Mouse (Mus musculus) intestine, embryonic 14.5 days (tissue): ENCODE measurements around the gene Fbxw4. TPM values are rescaled to one million over a fixed set of nuclear protein-coding genes. Genes with fewer than 3 reads are reported as not detected.

Experiments
- ATAC-seq: fragments of 200-750 bp; cut with Nextera tagmentation; replicated peaks from 2 replicates; pipeline ENCODE4 v1.8.0; 2017; ENCODE audit warnings: low read depth, moderate number of reproducible peaks, moderate TSS enrichment, moderate library complexity; ENCODE audit not compliant: low FRiP score, low TSS enrichment
- DNase-seq: peaks from one replicate; pipeline ENCODE4 v3.0.0-alpha.2; 2018; ENCODE audit warnings: low spot score
- H3K27ac ChIP-seq: fragments of 300-500 bp; sonication (generic); 2 replicates; pipeline ENCODE4 v1.5.1; 2014; ENCODE audit warnings: low read depth, mild to moderate bottlenecking, control low read depth
- H3K27me3 ChIP-seq: fragments of 300-500 bp; sonication (generic); replicated peaks from 2 replicates; pipeline ENCODE4 v1.6.1; 2014; ENCODE audit warnings: low read length, control low read depth; ENCODE audit not compliant: control insufficient read depth, insufficient read depth
- H3K36me3 ChIP-seq: fragments of 300-500 bp; sonication (generic); 2 replicates; pipeline ENCODE4 v1.6.1; 2014; ENCODE audit warnings: low read length, control low read depth; ENCODE audit not compliant: control insufficient read depth, insufficient read depth
- H3K4me1 ChIP-seq: fragments of 300-500 bp; sonication (generic); replicated peaks from 2 replicates; pipeline ENCODE4 v1.6.1; 2014; ENCODE audit warnings: low read length, control low read depth, mixed read lengths; ENCODE audit not compliant: control insufficient read depth, insufficient read depth
- H3K4me2 ChIP-seq: fragments of 300-500 bp; sonication (generic); 2 replicates; pipeline ENCODE4 v1.6.1; 2014; ENCODE audit warnings: low read length
- H3K4me3 ChIP-seq: fragments of 300-500 bp; sonication (generic); 2 replicates; pipeline ENCODE4 v1.5.1; 2014; ENCODE audit warnings: low read depth, low read length, control low read depth, mixed read lengths
- H3K9ac ChIP-seq: fragments of 300-500 bp; sonication (generic); 2 replicates; pipeline ENCODE4 v1.6.1; 2014; ENCODE audit warnings: mild to moderate bottlenecking, low read length
- H3K9me3 ChIP-seq: fragments of 300-500 bp; sonication (generic); 2 replicates; pipeline ENCODE4 v1.6.1; 2016; ENCODE audit warnings: low read length, control low read depth; ENCODE audit not compliant: control insufficient read depth
- WGBS: fragments of 180-500 bp; shearing (Covaris S2); extraction: QIAGEN DNeasy Blood & Tissue Kit; methylation state at CpG from one replicate; pipeline ENCODE4 v1.1.7; 2014; 5-methylcytosine and 5-hydroxymethylcytosine counted together
- polyA plus RNA-seq: library from polyadenylated mRNA; unstranded; fragments of >200 nt; fragmentation: Nextera tagmentation; extraction: Ambion mirVana; gene quantifications from 2 replicates; pipeline ENCODE4 v1.2.1, GENCODE M21; 2014

The Fbxw4 gene
- polyA plus RNA-seq, 1 experiment from 2014 or later = 5.2 TPM

DNA sequence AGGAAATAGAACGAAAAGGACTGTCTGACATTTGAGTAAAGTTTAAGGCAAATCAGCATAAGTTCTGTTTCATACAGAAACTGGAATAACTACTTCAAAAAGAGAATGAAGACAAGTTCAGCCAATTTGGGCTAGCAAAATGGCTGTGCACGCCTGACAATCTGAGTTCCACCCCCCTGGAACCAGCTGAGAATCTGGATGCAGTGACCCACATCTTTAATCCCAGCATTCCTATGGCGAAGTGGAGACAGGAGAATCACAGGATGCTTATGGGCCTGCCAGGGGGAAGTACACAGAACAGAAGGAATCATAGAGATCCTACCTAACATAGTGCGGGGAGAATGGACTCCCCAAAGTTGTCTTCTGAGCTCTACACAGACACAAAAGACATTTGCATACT, 63.0 kb downstream of the Fbxw4 start:
- H3K27me3 ChIP-seq = no peaks in the 10 kb centered on the region
- H3K27ac ChIP-seq = no peak overlapping the region
- DNase-seq = no peak
- WGBS = 89% methylated on average over 4 of the region's 4 CpGs
- H3K4me1 ChIP-seq = no peaks in the 10 kb centered on the region
- H3K9ac ChIP-seq = no peak overlapping the region
- no peak overlapping the region for H3K4me3 ChIP-seq
- ATAC-seq = no peak
- H3K4me2 ChIP-seq = no peak overlapping the region
- no peaks in the 10 kb centered on the region for H3K36me3 ChIP-seq
- no peaks in the 10 kb centered on the region for H3K9me3 ChIP-seq

- WGBS = 84% methylated on average over 6 of the region's 6 CpGs
- no peaks in the 10 kb centered on the region for H3K36me3 ChIP-seq
- no peak overlapping the region for H3K4me2 ChIP-seq
- ATAC-seq (no peak), DNase-seq (no peak)
- H3K4me1 ChIP-seq = no peaks in the 10 kb centered on the region
- H3K9me3 ChIP-seq = no peaks in the 10 kb centered on the region
- H3K27ac ChIP-seq = no peak overlapping the region
- no peak overlapping the region for H3K4me3 ChIP-seq
- H3K27me3 ChIP-seq = no peaks in the 10 kb centered on the region
- no peak overlapping the region for H3K9ac ChIP-seq
Observed at GRCm38 (mm10) chr19:45596434-45596833, 63.7 kb downstream of the Fbxw4 start.

DNA sequence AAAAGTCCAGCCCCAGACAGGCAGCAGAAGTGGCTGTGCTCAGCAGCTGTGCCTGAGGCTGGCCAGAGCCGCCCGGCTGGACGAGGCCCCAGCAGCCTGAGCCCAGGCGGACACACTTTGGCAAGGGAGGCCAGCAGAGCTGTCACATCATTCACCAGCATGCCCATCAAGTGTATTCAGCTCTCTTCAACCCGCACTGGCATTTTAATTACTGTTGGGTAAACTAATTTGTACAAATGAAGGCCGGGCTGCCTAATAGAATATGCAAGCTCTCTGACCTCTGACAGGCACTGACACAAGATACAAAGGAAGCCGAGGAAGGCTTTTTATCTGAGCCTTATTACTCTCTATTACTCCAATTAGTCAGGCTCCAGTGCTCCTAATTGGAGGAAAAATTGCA, 64.1 kb downstream of the Fbxw4 start:
- ATAC-seq = no peak

GRCm38 (mm10) chr19:45595481-45595880, 64.6 kb downstream of the Fbxw4 start:
- Histone ChIP-seq H3K4me2 (no peak overlapping the region), H3K36me3 (no peaks in the 10 kb centered on the region), H3K4me1 (no peaks in the 10 kb centered on the region), H3K9me3 (no peaks in the 10 kb centered on the region), H3K4me3 (no peak overlapping the region), H3K27me3 (no peaks in the 10 kb centered on the region), H3K9ac (no peak overlapping the region), H3K27ac (no peak overlapping the region)
- DNase-seq = no peak
- 90% methylated on average over 6 of the region's 6 CpGs for WGBS
- no peak for ATAC-seq

More for the DNA sequence above, 64.1 kb downstream of the Fbxw4 start:
- no peak for DNase-seq
- H3K27ac ChIP-seq = no peak overlapping the region
- no peak overlapping the region for H3K4me3 ChIP-seq
- H3K4me1 ChIP-seq = no peaks in the 10 kb centered on the region
- no peaks in the 10 kb centered on the region for H3K27me3 ChIP-seq
- WGBS = 58% methylated on average over 7 of the region's 7 CpGs
- no peak overlapping the region for H3K9ac ChIP-seq
- no peaks in the 10 kb centered on the region for H3K9me3 ChIP-seq
- no peak overlapping the region for H3K4me2 ChIP-seq
- no peaks in the 10 kb centered on the region for H3K36me3 ChIP-seq

DNA sequence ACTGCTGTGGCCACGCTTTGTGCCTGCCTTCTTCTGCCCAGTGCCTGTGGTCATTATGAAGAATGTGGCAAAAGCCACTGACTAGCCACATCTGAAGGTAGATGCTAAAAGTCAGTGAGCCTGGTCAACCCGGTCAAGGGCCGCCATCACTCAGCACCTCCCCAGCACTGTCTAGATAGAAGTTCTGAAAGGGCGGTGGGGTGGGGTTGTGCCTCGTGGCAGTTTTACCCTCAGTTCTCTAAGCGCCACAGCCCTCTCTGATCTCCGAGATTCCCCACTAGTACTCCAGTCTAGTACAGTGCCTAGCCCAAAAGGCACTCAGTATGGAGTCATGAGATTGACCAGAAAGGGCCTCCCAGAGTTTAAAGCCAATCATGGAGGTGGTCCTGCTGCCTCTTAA, 66.0 kb downstream of the Fbxw4 start:
- Histone ChIP-seq H3K4me2 (no peak overlapping the region), H3K27ac (no peak overlapping the region), H3K36me3 (no peaks in the 10 kb centered on the region), H3K9ac (no peak overlapping the region), H3K27me3 (no peaks in the 10 kb centered on the region), H3K4me1 (no peaks in the 10 kb centered on the region), H3K9me3 (no peaks in the 10 kb centered on the region), H3K4me3 (no peak overlapping the region)
- ATAC-seq (no peak), DNase-seq (no peak)
- 95% methylated on average over 7 of the region's 7 CpGs for WGBS

- ATAC-seq (no peak), DNase-seq (no peak)
- Histone ChIP-seq H3K27me3 (no peaks in the 10 kb centered on the region), H3K4me2 (no peak overlapping the region), H3K4me1 (no peaks in the 10 kb centered on the region), H3K27ac (no peak overlapping the region), H3K36me3 (no peaks in the 10 kb centered on the region), H3K9ac (no peak overlapping the region), H3K9me3 (no peaks in the 10 kb centered on the region), H3K4me3 (no peak overlapping the region)
- 89% methylated on average over 9 of the region's 9 CpGs for WGBS
Observed at GRCm38 (mm10) chr19:45592916-45593315, 67.2 kb downstream of the Fbxw4 start.

DNA sequence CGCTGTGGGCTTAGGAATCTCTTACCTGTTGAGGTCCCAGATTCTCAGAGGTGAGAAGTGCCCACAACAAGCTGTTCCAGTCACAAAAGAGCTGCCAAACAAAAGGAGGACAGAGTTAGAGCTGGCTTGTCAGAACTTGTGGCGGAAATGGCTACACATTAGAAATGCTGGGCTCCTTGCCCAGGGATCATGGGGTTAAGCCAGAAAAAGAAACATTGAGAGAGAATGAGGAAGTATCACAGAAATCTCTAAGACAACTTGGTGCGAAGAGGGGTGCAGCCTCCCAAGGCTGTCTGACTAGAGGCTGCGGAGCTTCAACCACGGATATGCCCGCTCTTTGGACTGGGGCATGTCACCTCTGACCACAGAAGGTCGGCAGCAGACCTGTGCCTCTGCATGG, 68.4 kb downstream of the Fbxw4 start:
- 71% methylated on average over 7 of the region's 7 CpGs for WGBS
- Histone ChIP-seq H3K27me3 (no peaks in the 10 kb centered on the region), H3K9me3 (no peaks in the 10 kb centered on the region), H3K4me2 (no peak overlapping the region), H3K36me3 (no peaks in the 10 kb centered on the region), H3K4me1 (no peaks in the 10 kb centered on the region), H3K4me3 (no peak overlapping the region), H3K27ac (no peak overlapping the region), H3K9ac (no peak overlapping the region)
- ATAC-seq (no peak), DNase-seq (no peak)

- no peak overlapping the region for H3K4me3 ChIP-seq
- 91% methylated on average over 6 of the region's 6 CpGs for WGBS
- DNase-seq (no peak), ATAC-seq (no peak)
- no peak overlapping the region for H3K27ac ChIP-seq
- no peaks in the 10 kb centered on the region for H3K4me1 ChIP-seq
- H3K9me3 ChIP-seq = no peaks in the 10 kb centered on the region
- H3K9ac ChIP-seq = no peak overlapping the region
- H3K4me2 ChIP-seq = no peak overlapping the region
- no peaks in the 10 kb centered on the region for H3K27me3 ChIP-seq
- H3K36me3 ChIP-seq = no peaks in the 10 kb centered on the region
Observed at GRCm38 (mm10) chr19:45589761-45590160, 70.4 kb downstream of the Fbxw4 start.

GRCm38 (mm10) chr19:45587509-45588292, 72.4 kb downstream of the Fbxw4 start:
- H3K4me2 ChIP-seq = no peak overlapping the region
- DNase-seq (no peak), ATAC-seq (no peak)
- no peaks in the 10 kb centered on the region for H3K9me3 ChIP-seq
- no peaks in the 10 kb centered on the region for H3K36me3 ChIP-seq
- 82% methylated on average over 6 of the region's 6 CpGs for WGBS
- no peaks in the 10 kb centered on the region for H3K4me1 ChIP-seq
- H3K4me3 ChIP-seq = no peak overlapping the region
- H3K27me3 ChIP-seq = no peaks in the 10 kb centered on the region
- H3K27ac ChIP-seq = no peak overlapping the region
- H3K9ac ChIP-seq = no peak overlapping the region
